Mouse (Mus musculus) olfactory bulb, adult 2 months (tissue): ENCODE results near the gene Dpm3.

ENCODE experiments used
- CTCF ChIP-seq: fragments of 200-500 bp; IDR thresholded peaks from 2 replicates; pipeline ENCODE4 v1.5.1; 2012; ENCODE audit warnings: low read depth, mild to moderate bottlenecking, low read length, moderate library complexity; ENCODE audit not compliant: insufficient read depth
- POLR2A ChIP-seq: fragments of 200-500 bp; IDR thresholded peaks from 2 replicates; pipeline ENCODE4 v1.6.1; 2012; ENCODE audit warnings: mild to moderate bottlenecking, low read depth, low read length, moderate library complexity; ENCODE audit not compliant: insufficient read depth

GRCm38 (mm10) chr3:89250435-89251040, 8.6 kb upstream of the Dpm3 start:
- TF ChIP-seq POLR2A: no peak
- no peak for TF ChIP-seq CTCF
